Mouse (Mus musculus) MEL (cell line): ENCODE data around the gene Ptpro. TPM values are rescaled to one million over a fixed set of nuclear protein-coding genes. Genes with fewer than 3 reads are reported as not detected.

Experiments used
- DNase-seq: peaks from one replicate; pipeline ENCODE4 v3.0.0; 2011; ENCODE audit warnings: low read depth, low spot score
- H3K27ac ChIP-seq: 2 replicates; pipeline ENCODE4 v1.5.1; 2012; ENCODE audit warnings: low read depth, mild to moderate bottlenecking, control low read depth, low read length, moderate library complexity; ENCODE audit not compliant: control insufficient read depth
- H3K27me3 ChIP-seq, 2 experiments: fragments of 150-350 bp in 1 of 2; sonication (generic) in 1 of 2; 2 replicates each; pipeline ENCODE4 v1.6.1; 2012; ENCODE audit warnings: low read length in 2 of 2, mild to moderate bottlenecking in 2 of 2, improper control_type of control experiment in 1 of 2, moderate library complexity in 1 of 2; ENCODE audit not compliant: insufficient read depth in 2 of 2, control insufficient read depth in 1 of 2
- H3K36me3 ChIP-seq, 2 experiments: 2 replicates each; pipeline ENCODE4 v1.6.1; 2012 to 2014; ENCODE audit warnings: low read length in 2 of 2, improper control_type of control experiment in 1 of 2, inconsistent platforms in 1 of 2, mild to moderate bottlenecking in 1 of 2; ENCODE audit not compliant: insufficient read depth in 2 of 2, control insufficient read depth in 1 of 2
- H3K4me1 ChIP-seq, 2 experiments: fragments of 150-350 bp in 1 of 2; sonication (generic) in 1 of 2; 2 replicates each; pipeline ENCODE4 v1.6.1; 2012; ENCODE audit warnings: low read length in 2 of 2, improper control_type of control experiment in 1 of 2, mild to moderate bottlenecking in 1 of 2; ENCODE audit not compliant: insufficient read depth in 2 of 2, control insufficient read depth in 1 of 2
- H3K4me3 ChIP-seq, 2 experiments: fragments of 150-350 bp in 1 of 2; sonication (generic) in 1 of 2; 2 replicates each; pipeline ENCODE4 v1.5.1; 2012; ENCODE audit warnings: low read depth in 2 of 2, low read length in 2 of 2, mild to moderate bottlenecking in 2 of 2, moderate library complexity in 2 of 2, control low read depth in 1 of 2, improper control_type of control experiment in 1 of 2; ENCODE audit not compliant: control insufficient read depth in 1 of 2, insufficient read depth in 1 of 2
- H3K79me2 ChIP-seq: 2 replicates; pipeline ENCODE4 v1.6.1; 2012; ENCODE audit warnings: mild to moderate bottlenecking, low read length, moderate library complexity; ENCODE audit not compliant: control insufficient read depth, poor library complexity, insufficient read depth
- H3K9ac ChIP-seq: 2 replicates; pipeline ENCODE4 v1.6.1; 2012; ENCODE audit warnings: low read depth, mild to moderate bottlenecking, control low read depth, low read length, moderate library complexity; ENCODE audit not compliant: control insufficient read depth, poor library complexity, severe bottlenecking
- H3K9me3 ChIP-seq: fragments of 150-350 bp; sonication (generic); replicated peaks from 2 replicates; pipeline ENCODE4 v1.6.1; 2012; ENCODE audit warnings: mild to moderate bottlenecking, low read length, improper control_type of control experiment, moderate library complexity; ENCODE audit not compliant: insufficient read depth
- BHLHE40 ChIP-seq: IDR thresholded peaks from 2 replicates; pipeline ENCODE4 v1.6.1; 2012; ENCODE audit warnings: low read depth, mild to moderate bottlenecking, inconsistent platforms, low read length, improper control_type of control experiment, borderline replicate concordance
- E2F4 ChIP-seq: IDR thresholded peaks from 2 replicates; pipeline ENCODE4 v1.6.1; 2011; ENCODE audit warnings: low read depth, low read length, improper control_type of control experiment, borderline replicate concordance
- ELF1 ChIP-seq: IDR thresholded peaks from 2 replicates; pipeline ENCODE4 v1.6.1; 2014; ENCODE audit warnings: low read depth, mild to moderate bottlenecking, inconsistent platforms, low read length, improper control_type of control experiment, moderate library complexity
- EP300 ChIP-seq, 2 experiments: IDR thresholded peaks; 2 replicates each; pipeline ENCODE4 v1.6.1; 2011; ENCODE audit warnings: improper control_type of control experiment in 2 of 2, low read length in 2 of 2, low read depth in 1 of 2, mild to moderate bottlenecking in 1 of 2
- GATA1 ChIP-seq: IDR thresholded peaks from 2 replicates; pipeline ENCODE4 v1.6.1; 2011; ENCODE audit warnings: low read depth, low read length, improper control_type of control experiment
- JUND ChIP-seq: IDR thresholded peaks from 2 replicates; pipeline ENCODE4 v1.6.1; 2011; ENCODE audit warnings: low read depth, mild to moderate bottlenecking, improper control_type of control experiment, low read length
- MAFK ChIP-seq: IDR thresholded peaks from 2 replicates; pipeline ENCODE4 v1.6.1; 2011; ENCODE audit warnings: low read depth, mild to moderate bottlenecking, low read length, improper control_type of control experiment, borderline replicate concordance
- MAX ChIP-seq: IDR thresholded peaks from 2 replicates; pipeline ENCODE4 v1.6.1; 2011; ENCODE audit warnings: low read length, improper control_type of control experiment
- MEF2A ChIP-seq: IDR thresholded peaks from 2 replicates; pipeline ENCODE4 v1.6.1; 2014; ENCODE audit warnings: low read depth, mild to moderate bottlenecking, inconsistent platforms, low read length, improper control_type of control experiment; ENCODE audit not compliant: poor library complexity, insufficient replicate concordance, severe bottlenecking; ENCODE audit errors: extremely low read depth
- MYC ChIP-seq: IDR thresholded peaks from 2 replicates; pipeline ENCODE4 v1.6.1; 2011; ENCODE audit warnings: low read depth, mild to moderate bottlenecking, low read length, improper control_type of control experiment, moderate library complexity
- NELFE ChIP-seq: IDR thresholded peaks from 2 replicates; pipeline ENCODE4 v1.6.1; 2011; ENCODE audit warnings: low read depth, low read length, improper control_type of control experiment
- POLR2AphosphoS2 ChIP-seq: IDR thresholded peaks from 2 replicates; pipeline ENCODE4 v1.6.1; 2011; ENCODE audit warnings: low read length, improper control_type of control experiment
- POLR2AphosphoS5 ChIP-seq: IDR thresholded peaks from 2 replicates; pipeline ENCODE4 v1.6.1; 2012; ENCODE audit warnings: low read depth, borderline replicate concordance, mild to moderate bottlenecking, inconsistent platforms, low read length, moderate library complexity, mixed read lengths
- RCOR1 ChIP-seq: IDR thresholded peaks from 2 replicates; pipeline ENCODE4 v1.6.1; 2012; ENCODE audit warnings: low read depth, mild to moderate bottlenecking, inconsistent platforms, low read length, improper control_type of control experiment
- TBP ChIP-seq: IDR thresholded peaks from 2 replicates; pipeline ENCODE4 v1.8.0; 2011; ENCODE audit warnings: low read depth, low read length, improper control_type of control experiment
- ZMIZ1 ChIP-seq: IDR thresholded peaks from 2 replicates; pipeline ENCODE4 v1.6.1; 2012; ENCODE audit warnings: low read depth, mild to moderate bottlenecking, inconsistent platforms, low read length, improper control_type of control experiment, moderate library complexity
- ZNF384 ChIP-seq: IDR thresholded peaks from 2 replicates; pipeline ENCODE4 v1.6.1; 2012; ENCODE audit warnings: low read depth, mild to moderate bottlenecking, inconsistent platforms, low read length, improper control_type of control experiment
- polyA plus RNA-seq, 2 experiments: library from polyadenylated mRNA; stranded (reverse) in 1 of 2; unstranded in 1 of 2; fragments of >175 nt in 1 of 2; fragments of >200 nt in 1 of 2; gene quantifications; 2 replicates each; pipeline versions ENCODE4 v1.2.1 to v1.2.4; 2012; ENCODE audit warnings: low replicate concordance in 2 of 2, low read depth in 1 of 2; ENCODE audit not compliant: insufficient read length in 2 of 2, insufficient read depth in 1 of 2, missing spikeins in 1 of 2
- total RNA-seq: library from RNA; depleted of rRNA; stranded (reverse); fragments of 300-350 nt; gene quantifications from 2 replicates; pipeline ENCODE4 v1.2.3, GENCODE M21; 2012

Gene Ptpro
- total and polyA plus RNA-seq, 3 experiments: not detected

DNA sequence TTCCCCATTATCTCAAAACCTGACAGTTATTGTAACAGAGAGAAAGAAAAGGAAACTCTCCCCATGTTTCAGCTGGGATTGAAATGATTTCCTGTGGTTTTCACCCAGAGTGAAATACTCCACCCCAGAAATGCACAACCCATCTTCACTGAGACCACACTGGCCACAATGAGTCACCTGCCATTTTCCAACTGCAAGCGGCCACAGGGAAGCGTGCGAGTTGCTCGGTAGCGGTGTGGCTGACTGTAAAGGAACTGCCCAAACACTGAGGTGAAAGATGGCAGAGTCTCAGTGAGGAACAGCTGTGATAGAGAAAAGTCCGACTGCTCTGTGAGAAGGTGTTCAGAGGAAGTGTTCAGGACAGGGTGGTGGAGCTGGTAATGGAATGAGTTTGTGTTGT is 64.2 kb downstream of the Ptpro start:
- H3K4me3 ChIP-seq: no peak overlapping the region
- H3K79me2 ChIP-seq: no peaks in the 10 kb centered on the region
- TF ChIP-seq ZNF384 (no peak), MEF2A (no peak), GATA1 (no peak), E2F4 (no peak), JUND (no peak), MAX (no peak), RCOR1 (no peak), POLR2AphosphoS2 (no peak), POLR2AphosphoS5 (no peak), BHLHE40 (no peak)
- H3K27me3 ChIP-seq: no peaks in the 10 kb centered on the region
- no peaks in the 10 kb centered on the region for H3K4me1 ChIP-seq
- no peak overlapping the region for H3K9ac ChIP-seq
- H3K36me3 ChIP-seq: no peaks in the 10 kb centered on the region
- no peak overlapping the region for H3K27ac ChIP-seq
- H3K9me3 ChIP-seq: no peaks in the 10 kb centered on the region
- no peak for DNase-seq

DNA sequence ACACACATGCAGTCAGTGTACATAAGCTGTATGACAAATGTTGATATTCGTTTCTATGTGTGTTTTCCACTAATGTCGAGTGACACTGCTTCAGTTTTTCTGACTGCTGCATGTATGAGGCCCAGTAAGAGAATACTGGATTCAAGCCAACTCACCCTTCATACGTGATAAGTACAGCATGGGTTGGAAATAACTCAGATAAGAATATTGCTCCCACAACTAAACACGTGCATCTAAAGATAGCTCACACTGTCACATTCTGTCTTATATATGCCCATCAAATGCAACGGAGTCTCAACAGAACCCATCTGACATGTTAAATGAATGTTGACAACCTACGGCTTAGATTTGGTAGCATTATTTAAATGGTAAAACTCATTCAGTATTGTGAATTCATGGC is 65.4 kb downstream of the Ptpro start:
- no peak overlapping the region for H3K4me3 ChIP-seq
- no peak overlapping the region for H3K9ac ChIP-seq
- peak; percentile 4 for DNase-seq
- H3K9me3 ChIP-seq: no peaks in the 10 kb centered on the region
- H3K36me3 ChIP-seq: no peaks in the 10 kb centered on the region
- TF ChIP-seq NELFE: no peak
- no peak for TF ChIP-seq EP300 (IDR thresholded peaks at IDR 0.05; ENCODE audit: low read depth in 1 of 2, low read length in 2 of 2)
- no peak for TF ChIP-seq ELF1
- TF ChIP-seq TBP: no peak
- TF ChIP-seq ZMIZ1: no peak
- TF ChIP-seq MAFK: no peak
- no peak for TF ChIP-seq MYC
- no peaks in the 10 kb centered on the region for H3K4me1 ChIP-seq
- no peaks in the 10 kb centered on the region for H3K79me2 ChIP-seq
- no peaks in the 10 kb centered on the region for H3K27me3 ChIP-seq
- H3K27ac ChIP-seq: no peak overlapping the region
